Mouse (Mus musculus) thymus, postnatal 36 days (tissue): ENCODE data around the gene Vps13c.

Experiments
- DNase-seq, 2 experiments: peaks; one replicate each; pipeline ENCODE4 v3.0.0; 2022; ENCODE audit warnings: mixed read lengths in 2 of 2

Vps13c gene

GRCm38 (mm10) chr9:68022311-68023043 lies 182.3 kb downstream of the Vps13c start:
- DNase-seq, result no peak

GRCm38 (mm10) chr9:68028631-68029030 lies 188.4 kb downstream of the Vps13c start:
- no peak for DNase-seq

GRCm38 (mm10) chr9:68033771-68034170 lies 193.6 kb downstream of the Vps13c start:
- DNase-seq, result no peak
